Mouse (Mus musculus): ENCODE measurements at regions not wholly inside any gene's neighbourhood (a gene's known extent, or its start where the extent isn't known, plus 50 kb on each side); places are given as distances from the start of the nearest gene placed in this dataset.
A peak's percentile ranks its signal among the peaks of the same experiment; 100 is the strongest.

DNA sequence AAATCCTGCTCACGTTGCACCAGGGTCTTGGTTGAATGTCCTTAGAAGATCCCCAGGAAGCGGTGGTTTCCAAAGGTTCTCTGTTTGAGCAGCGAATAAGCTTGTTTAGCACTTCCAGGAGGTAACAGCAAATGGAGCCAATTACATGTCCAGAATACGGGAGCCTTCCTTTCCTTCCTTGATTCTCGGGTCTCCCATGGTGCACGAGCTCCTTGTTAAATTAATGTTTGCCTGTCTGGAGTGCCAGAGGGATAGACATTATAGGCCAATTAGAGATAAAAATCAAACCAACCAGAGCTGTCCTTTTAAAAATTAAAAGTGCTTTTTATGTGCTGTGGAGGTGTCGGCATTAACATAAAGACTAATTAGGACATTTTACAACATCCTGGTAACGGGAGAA is 437.0 kb downstream of the Slc4a3 start:
- H3K9ac ChIP-seq (ENCODE audit: low read length), result no peak overlapping the region
- no peak overlapping the region for H3K4me2 ChIP-seq (ENCODE audit: low read depth, low read length)
- H3K27ac ChIP-seq (ENCODE audit: low read length), result no peak overlapping the region
- no peaks in the 10 kb centered on the region for H3K9me3 ChIP-seq (ENCODE audit: control insufficient read depth, low read length)
- H3K4me3 ChIP-seq (ENCODE audit: low read length), result no peak overlapping the region
- H3K27me3 ChIP-seq (ENCODE audit: control insufficient read depth, insufficient read depth, low read depth, low read length), result no peaks in the 10 kb centered on the region
- no peak for ATAC-seq (ENCODE audit: low read depth)
- 67% methylated on average over 8 of the region's 8 CpGs for WGBS
- H3K36me3 ChIP-seq (ENCODE audit: control insufficient read depth, insufficient read depth, low read length), result no peaks in the 10 kb centered on the region
- no peaks in the 10 kb centered on the region for H3K4me1 ChIP-seq (replicated peaks; ENCODE audit: control insufficient read depth, insufficient read depth, low read length)

DNA sequence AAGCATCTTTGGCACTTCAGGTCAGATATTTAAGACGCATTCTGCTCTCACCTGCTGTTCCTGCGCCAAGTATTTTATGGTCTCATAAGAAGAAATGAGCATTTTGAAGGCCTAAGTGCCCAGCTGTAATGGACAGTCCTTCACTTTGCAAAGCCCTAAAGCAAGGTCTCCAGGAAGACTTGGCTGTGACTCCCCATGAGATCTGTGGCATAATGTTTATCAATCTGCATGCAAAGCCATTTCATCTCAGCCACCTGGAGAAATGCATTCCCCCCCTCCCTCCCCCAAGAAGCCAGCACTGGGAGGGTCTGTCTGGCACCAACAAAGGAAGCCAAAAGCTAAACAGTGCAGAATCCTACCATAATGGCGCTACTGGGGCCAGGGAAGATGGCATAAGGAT is 437.4 kb downstream of the Slc4a3 start:
- Histone ChIP-seq H3K4me3 (ENCODE audit: low read length) (no peak overlapping the region), H3K9ac (ENCODE audit: low read length) (no peak overlapping the region), H3K4me1 (replicated peaks; ENCODE audit: control insufficient read depth, insufficient read depth, low read length) (no peaks in the 10 kb centered on the region), H3K27me3 (ENCODE audit: control insufficient read depth, insufficient read depth, low read depth, low read length) (no peaks in the 10 kb centered on the region), H3K36me3 (ENCODE audit: control insufficient read depth, insufficient read depth, low read length) (no peaks in the 10 kb centered on the region), H3K27ac (ENCODE audit: low read length) (no peak overlapping the region), H3K9me3 (ENCODE audit: control insufficient read depth, low read length) (no peaks in the 10 kb centered on the region), H3K4me2 (ENCODE audit: low read depth, low read length) (no peak overlapping the region)
- WGBS, result 89% methylated on average over 3 of the region's 3 CpGs
- no peak for ATAC-seq (ENCODE audit: low read depth)

DNA sequence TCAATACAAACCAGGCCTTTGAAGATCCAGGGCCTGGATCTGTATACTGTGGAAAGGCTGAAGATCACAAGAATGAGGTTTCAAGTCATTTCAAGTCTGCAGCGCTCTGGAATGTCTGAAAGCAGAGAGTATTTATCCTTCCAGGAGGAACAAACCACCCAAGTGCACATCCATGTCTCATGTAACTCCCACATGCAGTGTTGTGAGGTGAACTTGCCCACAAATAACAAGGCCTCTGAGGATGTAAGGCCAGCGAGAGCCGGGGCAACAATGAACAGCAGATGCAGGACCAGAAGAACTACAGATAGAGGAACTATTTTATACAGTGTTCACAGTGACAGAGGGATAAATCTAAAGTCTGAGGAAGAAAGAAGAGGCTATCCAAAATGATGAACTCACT is 442.4 kb downstream of the Slc4a3 start:
- Histone ChIP-seq H3K36me3 (ENCODE audit: control insufficient read depth, insufficient read depth, low read length) (no peaks in the 10 kb centered on the region), H3K9ac (ENCODE audit: low read length) (no peak overlapping the region), H3K4me1 (replicated peaks; ENCODE audit: control insufficient read depth, insufficient read depth, low read length) (no peaks in the 10 kb centered on the region), H3K27me3 (ENCODE audit: control insufficient read depth, insufficient read depth, low read depth, low read length) (no peaks in the 10 kb centered on the region), H3K9me3 (ENCODE audit: control insufficient read depth, low read length) (no peaks in the 10 kb centered on the region), H3K4me2 (ENCODE audit: low read depth, low read length) (no peak overlapping the region), H3K4me3 (ENCODE audit: low read length) (no peak overlapping the region), H3K27ac (ENCODE audit: low read length) (no peak overlapping the region)
- 72% methylated on average over 3 of the region's 3 CpGs for WGBS
- no peak for ATAC-seq (ENCODE audit: low read depth)

DNA sequence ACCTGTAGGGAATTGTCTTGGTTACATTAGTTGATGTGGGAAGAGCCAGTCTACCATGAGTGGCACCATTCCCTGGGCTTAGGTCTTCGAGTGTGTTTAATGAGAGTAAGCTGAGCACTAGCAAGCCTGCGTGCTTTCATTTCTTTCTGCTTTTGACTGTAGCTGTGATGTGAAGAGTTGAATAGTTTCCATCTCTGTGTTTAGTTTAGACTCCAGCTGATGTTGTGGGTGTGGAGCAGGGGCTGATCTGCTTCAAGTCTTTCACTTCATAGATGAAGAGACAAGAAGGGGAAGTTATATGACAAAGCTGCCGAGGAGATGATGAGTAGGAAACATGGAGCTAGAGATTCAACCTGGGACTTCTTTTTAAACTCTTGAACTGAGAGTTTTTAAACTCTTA is 446.0 kb downstream of the Slc4a3 start:
- Histone ChIP-seq H3K4me2 (ENCODE audit: low read depth, low read length) (no peak overlapping the region), H3K9me3 (ENCODE audit: control insufficient read depth, low read length) (no peaks in the 10 kb centered on the region), H3K4me3 (ENCODE audit: low read length) (no peak overlapping the region), H3K4me1 (replicated peaks; ENCODE audit: control insufficient read depth, insufficient read depth, low read length) (0 out of 2 replicates have a peak, but pooled peaks cover 3% of the 10 kb centered on the region), H3K9ac (ENCODE audit: low read length) (no peak overlapping the region), H3K27ac (ENCODE audit: low read length) (no peak overlapping the region), H3K36me3 (ENCODE audit: control insufficient read depth, insufficient read depth, low read length) (no peaks in the 10 kb centered on the region), H3K27me3 (ENCODE audit: control insufficient read depth, insufficient read depth, low read depth, low read length) (no peaks in the 10 kb centered on the region)
- WGBS, result 69% methylated on average over 3 of the region's 3 CpGs
- no peak for ATAC-seq (ENCODE audit: low read depth)

DNA sequence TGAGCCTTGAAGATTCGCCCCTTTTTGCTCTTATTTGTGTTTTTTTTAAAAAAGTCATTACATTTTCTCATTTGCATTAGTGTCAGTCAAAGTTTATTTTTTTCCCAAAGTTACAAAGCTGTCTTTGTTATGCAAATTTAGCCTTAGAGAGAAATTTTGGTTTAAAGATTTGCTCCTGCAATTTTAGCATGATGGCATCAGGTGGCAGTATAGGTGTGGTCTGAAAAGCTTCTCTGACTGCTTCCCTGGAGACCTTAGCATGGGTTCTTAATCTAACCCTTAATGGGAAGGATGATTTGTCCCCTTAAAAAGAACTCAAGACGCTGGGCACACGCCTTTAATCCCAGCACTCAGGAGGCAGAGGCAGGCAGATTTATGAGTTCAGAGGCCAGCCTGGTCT is 451.2 kb downstream of the Slc4a3 start:
- no peaks in the 10 kb centered on the region for H3K9me3 ChIP-seq (ENCODE audit: control insufficient read depth, low read length)
- H3K27me3 ChIP-seq (ENCODE audit: control insufficient read depth, insufficient read depth, low read depth, low read length), result no peaks in the 10 kb centered on the region
- 0 out of 2 replicates have a peak, but pooled peaks cover 3% of the 10 kb centered on the region for H3K4me1 ChIP-seq (replicated peaks; ENCODE audit: control insufficient read depth, insufficient read depth, low read length)
- H3K36me3 ChIP-seq (ENCODE audit: control insufficient read depth, insufficient read depth, low read length), result no peaks in the 10 kb centered on the region
- H3K27ac ChIP-seq (ENCODE audit: low read length), result no peak overlapping the region
- no peak overlapping the region for H3K9ac ChIP-seq (ENCODE audit: low read length)
- no peak overlapping the region for H3K4me3 ChIP-seq (ENCODE audit: low read length)
- no peak overlapping the region for H3K4me2 ChIP-seq (ENCODE audit: low read depth, low read length)
- 75% methylated on average over 3 of the region's 3 CpGs for WGBS
- ATAC-seq (ENCODE audit: low read depth), result no peak

DNA sequence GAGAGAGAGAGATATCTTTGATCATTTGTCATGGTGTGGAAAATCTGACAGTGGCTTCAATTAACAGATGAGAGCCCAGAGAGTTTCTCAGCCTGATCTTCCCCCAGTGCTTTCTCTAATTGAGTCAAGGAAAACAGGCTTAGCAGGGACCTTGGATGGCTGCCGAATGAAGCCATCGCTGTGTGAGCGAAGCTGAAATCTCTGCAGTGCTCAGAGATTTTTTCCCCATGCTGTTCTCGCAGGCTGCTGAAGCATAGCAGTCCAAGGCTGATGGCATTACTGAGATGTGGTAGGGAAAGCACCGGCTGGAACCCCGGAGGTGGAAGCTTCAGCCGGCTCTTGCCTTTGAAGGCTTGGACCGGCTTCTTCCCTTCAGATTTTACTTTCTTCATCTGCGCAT is 455.1 kb downstream of the Slc4a3 start:
- Histone ChIP-seq H3K27me3 (ENCODE audit: control insufficient read depth, insufficient read depth, low read depth, low read length) (no peaks in the 10 kb centered on the region), H3K4me2 (ENCODE audit: low read depth, low read length) (no peak overlapping the region), H3K4me1 (replicated peaks; ENCODE audit: control insufficient read depth, insufficient read depth, low read length) (no peaks in the 10 kb centered on the region), H3K9me3 (ENCODE audit: control insufficient read depth, low read length) (no peaks in the 10 kb centered on the region; the same call in 1 of the 2 replicates), H3K36me3 (ENCODE audit: control insufficient read depth, insufficient read depth, low read length) (no peaks in the 10 kb centered on the region), H3K9ac (ENCODE audit: low read length) (no peak overlapping the region), H3K27ac (ENCODE audit: low read length) (no peak overlapping the region), H3K4me3 (ENCODE audit: low read length) (no peak overlapping the region)
- WGBS, result 87% methylated on average over 9 of the region's 9 CpGs
- ATAC-seq (ENCODE audit: low read depth), result no peak

DNA sequence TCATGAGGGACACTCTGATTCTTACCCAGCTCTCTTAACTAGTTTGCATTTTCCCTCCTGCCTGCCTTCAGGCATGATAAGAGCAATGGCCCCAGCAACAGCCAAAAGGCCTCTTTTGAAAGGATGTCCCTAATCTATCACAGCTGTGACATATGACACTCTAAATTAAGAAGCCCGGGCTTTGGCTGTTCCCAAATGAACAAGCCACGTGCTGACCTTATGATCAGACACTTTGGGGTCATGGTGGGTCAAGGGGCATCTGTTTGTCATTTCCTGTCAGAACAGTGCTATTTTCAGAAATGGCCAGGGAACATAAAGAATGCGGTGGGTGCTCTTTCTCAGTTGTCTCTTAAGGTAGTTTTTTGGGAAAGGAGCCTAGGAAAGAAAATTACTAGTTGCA is 463.5 kb downstream of the Slc4a3 start:
- Histone ChIP-seq H3K27ac (ENCODE audit: low read length) (no peak overlapping the region), H3K4me3 (ENCODE audit: low read length) (no peak overlapping the region), H3K9me3 (ENCODE audit: control insufficient read depth, low read length) (no peaks in the 10 kb centered on the region; the same call in 1 of the 2 replicates), H3K4me2 (ENCODE audit: low read depth, low read length) (no peak overlapping the region), H3K4me1 (replicated peaks; ENCODE audit: control insufficient read depth, insufficient read depth, low read length) (peaks cover 5% of the 10 kb centered on the region; the same call in 1 of the 2 replicates), H3K36me3 (ENCODE audit: control insufficient read depth, insufficient read depth, low read length) (no peaks in the 10 kb centered on the region), H3K9ac (ENCODE audit: low read length) (no peak overlapping the region), H3K27me3 (ENCODE audit: control insufficient read depth, insufficient read depth, low read depth, low read length) (no peaks in the 10 kb centered on the region)
- 14% methylated on average over 3 of the region's 3 CpGs for WGBS
- ATAC-seq (ENCODE audit: low read depth), result no peak

DNA sequence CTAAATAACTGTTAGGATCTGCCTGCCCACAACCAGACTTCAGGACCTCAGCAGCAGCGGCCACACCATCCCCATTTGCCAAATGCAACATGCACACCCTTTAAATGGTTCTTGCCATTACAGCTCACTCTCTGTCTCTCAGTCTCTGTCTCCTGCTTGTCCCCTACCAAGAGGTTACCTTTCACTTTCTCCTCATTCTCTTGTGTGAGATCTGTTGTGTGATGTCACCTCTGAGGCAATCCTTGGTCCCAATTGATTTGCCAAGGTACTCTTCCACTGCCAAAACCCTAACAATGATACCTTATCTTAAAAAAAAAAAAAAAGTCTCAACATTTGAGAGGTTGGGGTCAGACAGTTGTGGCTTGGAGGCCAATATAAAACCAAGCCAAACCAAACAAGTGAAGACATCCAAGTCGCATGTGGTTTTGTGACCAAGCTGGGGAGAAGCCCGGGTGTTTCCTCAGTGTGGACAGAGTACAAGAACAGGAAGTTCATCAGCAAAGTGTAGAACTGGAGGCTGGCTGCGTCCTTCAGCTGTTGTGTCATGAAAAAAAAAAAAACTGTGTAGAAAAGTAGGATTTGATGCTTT is 464.2 kb downstream of the Slc4a3 start:
- no peak overlapping the region for H3K27ac ChIP-seq (ENCODE audit: low read length)
- H3K36me3 ChIP-seq (ENCODE audit: control insufficient read depth, insufficient read depth, low read length), result no peaks in the 10 kb centered on the region
- H3K4me3 ChIP-seq (ENCODE audit: low read length), result no peak overlapping the region
- H3K4me2 ChIP-seq (ENCODE audit: low read depth, low read length), result no peak overlapping the region
- ATAC-seq (ENCODE audit: low read depth), result no peak
- H3K9ac ChIP-seq (ENCODE audit: low read length), result no peak overlapping the region
- H3K4me1 ChIP-seq (replicated peaks; ENCODE audit: control insufficient read depth, insufficient read depth, low read length), result peaks cover 5% of the 10 kb centered on the region; the same call in 1 of the 2 replicates
- WGBS, result 59% methylated on average over 4 of the region's 4 CpGs
- no peaks in the 10 kb centered on the region for H3K27me3 ChIP-seq (ENCODE audit: control insufficient read depth, insufficient read depth, low read depth, low read length)
- H3K9me3 ChIP-seq (ENCODE audit: control insufficient read depth, low read length), result no peaks in the 10 kb centered on the region; the same call in 1 of the 2 replicates

DNA sequence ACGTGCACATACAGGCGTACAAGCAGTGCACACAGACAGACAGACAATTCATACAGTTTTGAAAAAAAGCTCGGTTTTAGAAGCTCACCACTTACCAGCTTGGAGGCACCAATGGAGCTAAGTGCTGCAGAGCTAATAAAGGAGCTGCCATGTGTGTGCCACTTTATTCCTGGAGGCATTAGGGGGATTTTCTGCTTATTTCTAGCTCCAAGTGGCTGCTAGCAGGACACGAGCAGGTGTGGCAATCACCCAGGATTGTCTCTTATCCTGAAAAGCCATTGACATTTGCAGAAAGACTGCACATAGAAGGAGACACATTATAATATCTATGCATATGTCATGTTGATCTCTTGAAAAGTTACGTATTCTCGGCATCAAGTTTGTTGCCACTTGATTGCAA is 472.5 kb downstream of the Slc4a3 start:
- H3K4me1 ChIP-seq (replicated peaks; ENCODE audit: control insufficient read depth, insufficient read depth, low read length), result peaks cover under 1% of the 10 kb centered on the region; the same call in 1 of the 2 replicates
- H3K9me3 ChIP-seq (ENCODE audit: control insufficient read depth, low read length), result no peaks in the 10 kb centered on the region
- no peak overlapping the region for H3K4me2 ChIP-seq (ENCODE audit: low read depth, low read length)
- no peak overlapping the region for H3K9ac ChIP-seq (ENCODE audit: low read length)
- peak overlapping the region; percentile 63 for H3K27ac ChIP-seq (ENCODE audit: low read length)
- no peaks in the 10 kb centered on the region for H3K36me3 ChIP-seq (ENCODE audit: control insufficient read depth, insufficient read depth, low read length)
- no peaks in the 10 kb centered on the region for H3K27me3 ChIP-seq (ENCODE audit: control insufficient read depth, insufficient read depth, low read depth, low read length)
- WGBS, result 49% methylated on average over 6 of the region's 6 CpGs
- ATAC-seq (ENCODE audit: low read depth), result peak; percentile 55
- H3K4me3 ChIP-seq (ENCODE audit: low read length), result no peak overlapping the region

DNA sequence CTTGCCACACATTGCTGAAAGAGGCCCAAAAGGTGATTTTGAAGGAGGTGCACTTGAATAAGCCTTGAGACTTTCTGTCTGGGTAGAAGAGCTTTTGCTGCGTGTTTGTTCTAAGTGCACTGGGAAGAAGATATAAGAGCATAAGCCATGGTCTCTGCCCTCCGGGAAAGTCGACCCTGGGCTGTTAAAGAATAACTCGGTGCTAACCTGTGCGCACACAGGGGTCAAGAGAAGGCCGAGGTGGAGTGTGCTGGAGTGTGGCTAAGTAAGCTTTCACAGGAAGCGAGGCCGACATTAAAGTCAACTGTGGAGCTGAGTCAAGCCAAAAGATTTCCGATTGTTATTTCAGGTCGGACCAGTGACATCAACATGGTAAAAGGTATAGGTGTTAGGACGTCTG is 473.0 kb downstream of the Slc4a3 start:
- 39% methylated on average over 11 of the region's 11 CpGs for WGBS
- no peaks in the 10 kb centered on the region for H3K27me3 ChIP-seq (ENCODE audit: control insufficient read depth, insufficient read depth, low read depth, low read length)
- no peaks in the 10 kb centered on the region for H3K36me3 ChIP-seq (ENCODE audit: control insufficient read depth, insufficient read depth, low read length)
- no peaks in the 10 kb centered on the region for H3K9me3 ChIP-seq (ENCODE audit: control insufficient read depth, low read length)
- ATAC-seq (ENCODE audit: low read depth), result peak; percentile 96
- H3K9ac ChIP-seq (ENCODE audit: low read length), result no peak overlapping the region
- H3K4me1 ChIP-seq (replicated peaks; ENCODE audit: control insufficient read depth, insufficient read depth, low read length), result peaks cover 4% of the 10 kb centered on the region; the same call in 1 of the 2 replicates
- no peak overlapping the region for H3K4me2 ChIP-seq (ENCODE audit: low read depth, low read length)
- no peak overlapping the region for H3K4me3 ChIP-seq (ENCODE audit: low read length)
- no peak overlapping the region for H3K27ac ChIP-seq (ENCODE audit: low read length)

Data from lung, embryonic 16.5 days (tissue).